Mouse (Mus musculus) MEL (cell line): Measurements from ENCODE around the gene Nek9. TPM values are rescaled to one million over a fixed set of nuclear protein-coding genes. Genes with fewer than 3 reads are reported as not detected.
A peak's percentile ranks its signal among the peaks of the same experiment; 100 is the strongest.

ENCODE experiments used
- DNase-seq: peaks from one replicate; pipeline ENCODE4 v3.0.0; 2011; ENCODE audit warnings: low read depth, low spot score
- H3K27ac ChIP-seq: 2 replicates; pipeline ENCODE4 v1.5.1; 2012; ENCODE audit warnings: low read depth, mild to moderate bottlenecking, control low read depth, low read length, moderate library complexity; ENCODE audit not compliant: control insufficient read depth
- H3K27me3 ChIP-seq, 2 experiments: fragments of 150-350 bp in 1 of 2; sonication (generic) in 1 of 2; 2 replicates each; pipeline ENCODE4 v1.6.1; 2012; ENCODE audit warnings: low read length in 2 of 2, mild to moderate bottlenecking in 2 of 2, improper control_type of control experiment in 1 of 2, moderate library complexity in 1 of 2; ENCODE audit not compliant: insufficient read depth in 2 of 2, control insufficient read depth in 1 of 2
- H3K36me3 ChIP-seq, 2 experiments: 2 replicates each; pipeline ENCODE4 v1.6.1; 2012 to 2014; ENCODE audit warnings: low read length in 2 of 2, improper control_type of control experiment in 1 of 2, inconsistent platforms in 1 of 2, mild to moderate bottlenecking in 1 of 2; ENCODE audit not compliant: insufficient read depth in 2 of 2, control insufficient read depth in 1 of 2
- H3K4me1 ChIP-seq, 2 experiments: fragments of 150-350 bp in 1 of 2; sonication (generic) in 1 of 2; 2 replicates each; pipeline ENCODE4 v1.6.1; 2012; ENCODE audit warnings: low read length in 2 of 2, improper control_type of control experiment in 1 of 2, mild to moderate bottlenecking in 1 of 2; ENCODE audit not compliant: insufficient read depth in 2 of 2, control insufficient read depth in 1 of 2
- H3K4me3 ChIP-seq, 2 experiments: fragments of 150-350 bp in 1 of 2; sonication (generic) in 1 of 2; 2 replicates each; pipeline ENCODE4 v1.5.1; 2012; ENCODE audit warnings: low read depth in 2 of 2, low read length in 2 of 2, mild to moderate bottlenecking in 2 of 2, moderate library complexity in 2 of 2, control low read depth in 1 of 2, improper control_type of control experiment in 1 of 2; ENCODE audit not compliant: control insufficient read depth in 1 of 2, insufficient read depth in 1 of 2
- H3K79me2 ChIP-seq: 2 replicates; pipeline ENCODE4 v1.6.1; 2012; ENCODE audit warnings: mild to moderate bottlenecking, low read length, moderate library complexity; ENCODE audit not compliant: control insufficient read depth, poor library complexity, insufficient read depth
- H3K9ac ChIP-seq: 2 replicates; pipeline ENCODE4 v1.6.1; 2012; ENCODE audit warnings: low read depth, mild to moderate bottlenecking, control low read depth, low read length, moderate library complexity; ENCODE audit not compliant: control insufficient read depth, poor library complexity, severe bottlenecking
- H3K9me3 ChIP-seq: fragments of 150-350 bp; sonication (generic); replicated peaks from 2 replicates; pipeline ENCODE4 v1.6.1; 2012; ENCODE audit warnings: mild to moderate bottlenecking, low read length, improper control_type of control experiment, moderate library complexity; ENCODE audit not compliant: insufficient read depth
- BHLHE40 ChIP-seq: IDR thresholded peaks from 2 replicates; pipeline ENCODE4 v1.6.1; 2012; ENCODE audit warnings: low read depth, mild to moderate bottlenecking, inconsistent platforms, low read length, improper control_type of control experiment, borderline replicate concordance
- CHD2 ChIP-seq: IDR thresholded peaks from 2 replicates; pipeline ENCODE4 v1.6.1; 2011; ENCODE audit warnings: low read length, improper control_type of control experiment
- CTCF ChIP-seq, 3 experiments: IDR thresholded peaks in 2 of 3; conservative IDR thresholded peaks in 1 of 3; 2 replicates each; pipeline ENCODE4 v1.5.1; 2011 to 2012; ENCODE audit warnings: low read length in 3 of 3, low read depth in 2 of 3, mild to moderate bottlenecking in 2 of 3, improper control_type of control experiment in 1 of 3, inconsistent platforms in 1 of 3, mixed read lengths in 1 of 3, moderate library complexity in 1 of 3; ENCODE audit not compliant: control insufficient read depth in 1 of 3, insufficient read depth in 1 of 3, poor library complexity in 1 of 3, severe bottlenecking in 1 of 3
- EP300 ChIP-seq, 2 experiments: IDR thresholded peaks; 2 replicates each; pipeline ENCODE4 v1.6.1; 2011; ENCODE audit warnings: improper control_type of control experiment in 2 of 2, low read length in 2 of 2, low read depth in 1 of 2, mild to moderate bottlenecking in 1 of 2
- HCFC1 ChIP-seq: IDR thresholded peaks from 2 replicates; pipeline ENCODE4 v1.6.1; 2012; ENCODE audit warnings: low read depth, mild to moderate bottlenecking, inconsistent platforms, low read length, improper control_type of control experiment, moderate library complexity
- MEF2A ChIP-seq: IDR thresholded peaks from 2 replicates; pipeline ENCODE4 v1.6.1; 2014; ENCODE audit warnings: low read depth, mild to moderate bottlenecking, inconsistent platforms, low read length, improper control_type of control experiment; ENCODE audit not compliant: poor library complexity, insufficient replicate concordance, severe bottlenecking; ENCODE audit errors: extremely low read depth
- MXI1 ChIP-seq: IDR thresholded peaks from 2 replicates; pipeline ENCODE4 v1.6.1; 2011; ENCODE audit warnings: mild to moderate bottlenecking, low read depth, low read length, improper control_type of control experiment
- MYB ChIP-seq: IDR thresholded peaks from 2 replicates; pipeline ENCODE4 v1.6.1; 2011; ENCODE audit warnings: mild to moderate bottlenecking, low read depth, low read length, improper control_type of control experiment
- NELFE ChIP-seq: IDR thresholded peaks from 2 replicates; pipeline ENCODE4 v1.6.1; 2011; ENCODE audit warnings: low read depth, low read length, improper control_type of control experiment
- POLR2A ChIP-seq, 2 experiments: IDR thresholded peaks; 2 replicates each; pipeline ENCODE4 v1.6.1; 2011 to 2012; ENCODE audit warnings: low read length in 2 of 2, mild to moderate bottlenecking in 2 of 2, control low read depth in 1 of 2, improper control_type of control experiment in 1 of 2, low read depth in 1 of 2, moderate library complexity in 1 of 2; ENCODE audit not compliant: control insufficient read depth in 1 of 2, insufficient read depth in 1 of 2, poor library complexity in 1 of 2
- RAD21 ChIP-seq: IDR thresholded peaks from 2 replicates; pipeline ENCODE4 v1.6.1; 2011; ENCODE audit warnings: mild to moderate bottlenecking, low read depth, low read length, improper control_type of control experiment
- SMC3 ChIP-seq: IDR thresholded peaks from 2 replicates; pipeline ENCODE4 v1.6.1; 2011; ENCODE audit warnings: low read depth, low read length, improper control_type of control experiment
- TBP ChIP-seq: IDR thresholded peaks from 2 replicates; pipeline ENCODE4 v1.8.0; 2011; ENCODE audit warnings: low read depth, low read length, improper control_type of control experiment
- TCF12 ChIP-seq: IDR thresholded peaks from 2 replicates; pipeline ENCODE4 v1.6.1; 2014; ENCODE audit warnings: low read depth, mild to moderate bottlenecking, inconsistent platforms, low read length, improper control_type of control experiment, moderate library complexity
- UBTF ChIP-seq: IDR thresholded peaks from 2 replicates; pipeline ENCODE4 v1.6.1; 2012; ENCODE audit warnings: low read depth, mild to moderate bottlenecking, inconsistent platforms, low read length, improper control_type of control experiment, moderate library complexity, borderline replicate concordance; ENCODE audit not compliant: insufficient read depth
- USF1 ChIP-seq: IDR thresholded peaks from 2 replicates; pipeline ENCODE4 v1.6.1; 2014; ENCODE audit warnings: low read depth, mild to moderate bottlenecking, inconsistent platforms, low read length, improper control_type of control experiment, moderate library complexity
- ZC3H11A ChIP-seq: IDR thresholded peaks from 2 replicates; pipeline ENCODE4 v1.6.1; 2012; ENCODE audit warnings: low read depth, mild to moderate bottlenecking, inconsistent platforms, low read length, improper control_type of control experiment
- ZMIZ1 ChIP-seq: IDR thresholded peaks from 2 replicates; pipeline ENCODE4 v1.6.1; 2012; ENCODE audit warnings: low read depth, mild to moderate bottlenecking, inconsistent platforms, low read length, improper control_type of control experiment, moderate library complexity
- ZNF384 ChIP-seq: IDR thresholded peaks from 2 replicates; pipeline ENCODE4 v1.6.1; 2012; ENCODE audit warnings: low read depth, mild to moderate bottlenecking, inconsistent platforms, low read length, improper control_type of control experiment
- polyA plus RNA-seq, 2 experiments: library from polyadenylated mRNA; stranded (reverse) in 1 of 2; unstranded in 1 of 2; fragments of >175 nt in 1 of 2; fragments of >200 nt in 1 of 2; gene quantifications; 2 replicates each; pipeline versions ENCODE4 v1.2.1 to v1.2.4; 2012; ENCODE audit warnings: low replicate concordance in 2 of 2, low read depth in 1 of 2; ENCODE audit not compliant: insufficient read length in 2 of 2, insufficient read depth in 1 of 2, missing spikeins in 1 of 2
- total RNA-seq: library from RNA; depleted of rRNA; stranded (reverse); fragments of 300-350 nt; gene quantifications from 2 replicates; pipeline ENCODE4 v1.2.3, GENCODE M21; 2012

The Nek9 gene
- total and polyA plus RNA-seq, 3 experiments = 23.4 to 32.2 TPM; not detected in 1

DNA sequence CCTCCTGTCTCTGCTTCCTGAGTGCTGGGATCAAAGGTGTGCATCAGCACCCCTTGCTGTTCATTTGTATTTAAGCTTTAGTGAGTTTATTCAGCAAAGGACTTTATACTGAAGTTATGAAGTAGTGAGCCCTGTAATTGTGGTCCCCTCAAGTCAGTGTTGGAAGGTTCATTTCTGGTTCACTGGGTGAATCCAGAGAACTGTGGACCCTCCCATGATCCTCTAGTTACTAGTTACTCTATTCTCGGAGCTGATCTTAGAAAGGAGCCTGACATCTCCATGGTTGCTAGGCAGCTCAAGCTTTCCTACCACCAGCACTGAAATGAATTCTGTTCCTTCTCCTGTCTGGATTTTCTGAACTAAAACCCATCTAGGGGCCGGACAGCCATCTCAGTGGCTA is 43.7 kb downstream of the Nek9 start:
- H3K4me1 ChIP-seq = peaks cover 3 to 8% of the 10 kb centered on the region in 2 experiments

DNA sequence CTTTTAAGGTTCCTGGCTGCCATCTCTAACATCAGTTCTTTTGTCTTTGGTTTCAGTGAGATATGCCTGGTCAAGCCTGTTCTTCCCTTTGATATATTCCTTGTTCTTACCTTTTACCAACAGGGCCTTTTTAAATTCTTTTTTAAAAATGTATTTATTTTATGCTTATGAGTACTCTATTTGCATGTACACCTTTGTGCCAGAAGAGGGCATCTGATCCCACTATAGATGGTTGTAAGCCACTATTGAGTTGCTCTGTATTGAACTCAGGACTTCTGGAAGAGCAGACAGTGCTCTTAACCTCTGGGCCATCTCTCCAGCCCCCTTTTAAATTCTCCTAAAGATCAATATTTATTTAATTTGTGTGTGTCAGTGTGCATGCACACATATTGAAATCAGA is 46.3 kb downstream of the Nek9 start:
- no peak for TF ChIP-seq USF1
- no peak for TF ChIP-seq UBTF
- TF ChIP-seq SMC3 = peak; percentile 58
- peak; percentile 33; the same call in 1 of the 2 replicates for TF ChIP-seq ZC3H11A
- no peak for TF ChIP-seq NELFE
- peak; percentile 45 for TF ChIP-seq RAD21
- peak in 2 of 3 experiments; percentile 29 to 50; a peak in 3 of 6 replicates for TF ChIP-seq CTCF (IDR thresholded peaks at IDR 0.05 in 2 of 3, conservative IDR thresholded peaks at IDR 0.05 in 1 of 3; ENCODE audit: control insufficient read depth in 1 of 3, insufficient read depth in 1 of 3, low read depth in 2 of 3, low read length in 3 of 3, poor library complexity in 1 of 3, severe bottlenecking in 1 of 3)
- TF ChIP-seq POLR2A (IDR thresholded peaks at IDR 0.05; ENCODE audit: control insufficient read depth in 1 of 2, insufficient read depth in 1 of 2, low read depth in 1 of 2, low read length in 2 of 2, poor library complexity in 1 of 2) = no peak
- TF ChIP-seq MYB = no peak
- TF ChIP-seq HCFC1 = no peak
- TF ChIP-seq CHD2 = no peak
- no peak for TF ChIP-seq ZNF384
- TF ChIP-seq BHLHE40 = no peak
- no peak for TF ChIP-seq TCF12
- Histone ChIP-seq H3K4me3 (no peak overlapping the region), H3K9ac (no peak overlapping the region), H3K36me3 (peaks cover 0 to 6% of the 10 kb centered on the region in 2 experiments; a peak in 2 of 4 replicates), H3K9me3 (no peaks in the 10 kb centered on the region), H3K27me3 (no peaks in the 10 kb centered on the region; a peak in 1 of 4 replicates), H3K79me2 (no peaks in the 10 kb centered on the region), H3K27ac (no peak overlapping the region), H3K4me1 (peaks cover 3 to 8% of the 10 kb centered on the region in 2 experiments)
- peak; percentile 41 for DNase-seq

More for the DNA sequence above, 43.7 kb downstream of the Nek9 start:
- H3K27ac ChIP-seq = no peak overlapping the region
- H3K4me3 ChIP-seq = no peak overlapping the region
- no peaks in the 10 kb centered on the region for H3K9me3 ChIP-seq
- DNase-seq = no peak
- H3K79me2 ChIP-seq = no peaks in the 10 kb centered on the region
- no peaks in the 10 kb centered on the region for H3K27me3 ChIP-seq
- TF ChIP-seq MXI1 = no peak
- TF ChIP-seq CHD2 = no peak
- no peak for TF ChIP-seq ZMIZ1
- peaks cover 0 to 6% of the 10 kb centered on the region in 2 experiments; a peak in 2 of 4 replicates for H3K36me3 ChIP-seq
- H3K9ac ChIP-seq = no peak overlapping the region

DNA sequence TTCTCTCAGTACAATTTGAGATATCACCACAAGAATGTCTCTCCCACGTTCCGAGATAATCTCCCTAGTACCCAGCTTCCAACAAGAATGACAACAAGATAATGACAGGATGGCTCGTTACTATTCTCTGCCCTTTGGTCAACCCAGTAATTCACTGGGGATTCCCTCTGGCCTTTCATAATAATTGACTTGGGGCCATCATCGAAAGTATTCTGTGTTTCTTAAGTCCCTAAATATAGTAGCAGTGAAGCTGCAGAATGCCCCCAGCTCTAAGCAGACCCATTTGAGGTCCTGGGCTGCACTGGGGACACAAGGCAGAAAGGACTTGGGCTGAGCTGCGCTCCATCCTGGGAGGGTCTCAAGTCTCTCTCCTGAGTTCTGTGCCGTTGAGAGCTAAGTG is 46.9 kb downstream of the Nek9 start:
- Histone ChIP-seq H3K4me1 (peaks cover 3 to 8% of the 10 kb centered on the region in 2 experiments), H3K79me2 (no peaks in the 10 kb centered on the region), H3K27me3 (no peaks in the 10 kb centered on the region; a peak in 1 of 4 replicates), H3K36me3 (peaks cover 0 to 9% of the 10 kb centered on the region in 2 experiments; a peak in 2 of 4 replicates), H3K9me3 (no peaks in the 10 kb centered on the region), H3K4me3 (no peak overlapping the region), H3K9ac (no peak overlapping the region), H3K27ac (no peak overlapping the region)
- TF ChIP-seq MEF2A = no peak
- peak in 1 of 2 experiments; percentile 33; a peak in 2 of 4 replicates for TF ChIP-seq EP300 (IDR thresholded peaks at IDR 0.05; ENCODE audit: low read depth in 1 of 2, low read length in 2 of 2)
- no peak for TF ChIP-seq TCF12
- TF ChIP-seq TBP = no peak
- DNase-seq = no peak
